Mouse (Mus musculus) kidney, postnatal 4 days (tissue): ENCODE measurements around the gene Ppt2.

Experiments
- DNase-seq, 2 experiments: peaks; one replicate each; pipeline ENCODE4 v3.0.0; 2021; ENCODE audit warnings: mixed read lengths in 2 of 2

Ppt2 gene

GRCm38 (mm10) chr17:34637459-34637858 lies 9.1 kb upstream of the Ppt2 start:
- no peak for DNase-seq

- no peak for DNase-seq
These were observed 7.4 kb upstream of the Ppt2 start for GRCm38 (mm10) chr17:34635671-34636070.

- peak; percentile 85 to 89 for DNase-seq
These were observed 4.0 kb upstream of the Ppt2 start for GRCm38 (mm10) chr17:34632261-34632691.

- DNase-seq, result peak in 1 of 2 experiments; percentile 26
These were observed 3.3 kb upstream of the Ppt2 start for GRCm38 (mm10) chr17:34631647-34632046.

- peak in 1 of 2 experiments; percentile 31 for DNase-seq
These were observed 2.5 kb upstream of the Ppt2 start for GRCm38 (mm10) chr17:34630761-34631301.

GRCm38 (mm10) chr17:34629796-34630603 lies 1.7 kb upstream of the Ppt2 start:
- DNase-seq, result no peak

- no peak for DNase-seq
These were observed 976 bp upstream of the Ppt2 start, which contains the start of gene Prrt1 for GRCm38 (mm10) chr17:34629221-34629751. TSS of gene Prrt1 (plus strand) at chr17:34629533.

GRCm38 (mm10) chr17:34628644-34628967 lies 296 bp upstream of the Ppt2 start:
- peak in 1 of 2 experiments; percentile 30 for DNase-seq

GRCm38 (mm10) chr17:34627093-34627942 lies 992 bp downstream of the Ppt2 start:
- peak; percentile 93 to 96 for DNase-seq

- DNase-seq, result peak; percentile 63 to 79
These were observed 1.6 kb downstream of the Ppt2 start for GRCm38 (mm10) chr17:34626773-34627092.

GRCm38 (mm10) chr17:34626062-34626772 lies 2.1 kb downstream of the Ppt2 start:
- peak in 1 of 2 experiments; percentile 31 for DNase-seq

GRCm38 (mm10) chr17:34624981-34625380 lies 3.3 kb downstream of the Ppt2 start:
- DNase-seq, result no peak

GRCm38 (mm10) chr17:34623161-34623560 lies 5.1 kb downstream of the Ppt2 start:
- no peak for DNase-seq

- no peak for DNase-seq
These were observed 7.3 kb downstream of the Ppt2 start for GRCm38 (mm10) chr17:34621006-34621405.

GRCm38 (mm10) chr17:34618999-34619398 lies 9.3 kb downstream of the Ppt2 start:
- peak; percentile 80 to 83 for DNase-seq

GRCm38 (mm10) chr17:34615871-34616270 lies 12.4 kb downstream of the Ppt2 start, which contains the start of gene Egfl8:
TSS of gene Egfl8 (minus strand) at chr17:34615971.
- DNase-seq, result no peak

GRCm38 (mm10) chr17:34613830-34614229 lies 14.5 kb downstream of the Ppt2 start:
- DNase-seq, result no peak

- DNase-seq, result no peak
These were observed 15.2 kb downstream of the Ppt2 start for GRCm38 (mm10) chr17:34613054-34613645.

GRCm38 (mm10) chr17:34611050-34611449 lies 17.3 kb downstream of the Ppt2 start:
- DNase-seq, result no peak

- peak in 1 of 2 experiments; percentile 55 for DNase-seq
These were observed 20.3 kb downstream of the Ppt2 start for GRCm38 (mm10) chr17:34607997-34608396.

GRCm38 (mm10) chr17:34606186-34607039 lies 21.9 kb downstream of the Ppt2 start:
- DNase-seq, result peak in 1 of 2 experiments; percentile 51
